Mouse (Mus musculus) kidney, adult 2 months (tissue): ENCODE measurements around the gene Trdn.

ENCODE experiments used
- CTCF ChIP-seq: fragments of 200-500 bp; conservative IDR thresholded peaks from 2 replicates; pipeline ENCODE4 v1.5.1; 2011; ENCODE audit warnings: low read depth, mild to moderate bottlenecking, control low read depth, low read length, moderate library complexity, mixed read lengths; ENCODE audit not compliant: insufficient read depth, insufficient read length
- POLR2A ChIP-seq: fragments of 200-500 bp; IDR thresholded peaks from one replicate; pipeline ENCODE4 v1.6.1; 2011; ENCODE audit warnings: low read depth, low read length, control low read depth

DNA sequence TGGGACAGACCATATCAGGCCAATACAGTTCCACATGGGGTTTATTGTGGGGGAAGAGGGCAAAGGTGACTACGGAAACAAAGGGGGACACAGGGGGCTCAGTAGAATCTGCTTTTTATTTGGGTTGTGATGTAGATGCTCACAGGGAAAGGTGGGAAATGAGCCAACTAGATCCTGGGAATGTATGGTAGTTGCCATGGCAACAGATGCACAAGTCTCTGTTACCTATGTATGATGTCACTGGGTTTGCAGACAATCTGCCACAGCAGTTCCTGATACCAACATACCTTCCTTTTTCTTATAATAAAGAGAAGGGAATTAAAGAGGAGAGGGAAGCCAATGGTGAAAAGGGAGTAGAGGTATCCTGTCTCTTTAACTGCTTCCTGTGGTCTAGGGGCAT is 14.8 kb upstream of the Trdn start:
- TF ChIP-seq CTCF (no peak), POLR2A (no peak)
